Mouse (Mus musculus) kidney, postnatal 0 days (tissue): ENCODE measurements around the gene Npepl1. TPM values are rescaled to one million over a fixed set of nuclear protein-coding genes. Genes with fewer than 3 reads are reported as not detected.

Experiments used
- ATAC-seq: fragments of 200-750 bp; cut with Nextera tagmentation; replicated peaks from 2 replicates; pipeline ENCODE4 v1.8.0; 2017; ENCODE audit warnings: low read depth, moderate number of reproducible peaks, moderate TSS enrichment, moderate library complexity; ENCODE audit not compliant: low FRiP score
- DNase-seq: peaks from one replicate; pipeline ENCODE4 v3.0.0-alpha.2; 2016; ENCODE audit warnings: low spot score
- H3K27ac ChIP-seq: fragments of 300-500 bp; sonication (generic); 2 replicates; pipeline ENCODE4 v1.5.1; 2014; ENCODE audit warnings: mild to moderate bottlenecking
- H3K27me3 ChIP-seq: fragments of 300-500 bp; sonication (generic); 2 replicates; pipeline ENCODE4 v1.6.1; 2014; ENCODE audit warnings: low read length, mixed read lengths; ENCODE audit not compliant: insufficient read depth
- H3K36me3 ChIP-seq: fragments of 300-500 bp; sonication (generic); 2 replicates; pipeline ENCODE4 v1.6.1; 2014; ENCODE audit warnings: low read length, mixed read lengths; ENCODE audit not compliant: insufficient read depth
- H3K4me1 ChIP-seq: fragments of 300-500 bp; sonication (generic); replicated peaks from 2 replicates; pipeline ENCODE4 v1.6.1; 2014; ENCODE audit warnings: antibody characterized with exemption, low read length, mixed read lengths; ENCODE audit not compliant: insufficient read depth
- H3K4me2 ChIP-seq: fragments of 300-500 bp; sonication (generic); 2 replicates; pipeline ENCODE4 v1.6.1; 2014; ENCODE audit warnings: mild to moderate bottlenecking, low read length, moderate library complexity, mixed read lengths
- H3K4me3 ChIP-seq: fragments of 300-500 bp; sonication (generic); replicated peaks from 2 replicates; pipeline ENCODE4 v1.5.1; 2014; ENCODE audit warnings: low read depth, low read length
- H3K9ac ChIP-seq: fragments of 300-500 bp; sonication (generic); 2 replicates; pipeline ENCODE4 v1.6.1; 2014; ENCODE audit warnings: low read depth, low read length
- H3K9me3 ChIP-seq: fragments of 300-500 bp; sonication (generic); replicated peaks from 2 replicates; pipeline ENCODE4 v1.6.1; 2016; ENCODE audit warnings: low read length, inconsistent platforms, mixed read lengths
- CTCF ChIP-seq: IDR thresholded peaks from 2 replicates; pipeline ENCODE4 v1.5.1; 2016; ENCODE audit warnings: antibody characterized with exemption, low read depth, mild to moderate bottlenecking, moderate library complexity
- WGBS: fragments of 180-500 bp; shearing (Covaris S2); extraction: QIAGEN DNeasy Blood & Tissue Kit; methylation state at CpG from one replicate; pipeline ENCODE4 v1.1.7; 2014; 5-methylcytosine and 5-hydroxymethylcytosine counted together
- polyA plus RNA-seq: library from polyadenylated mRNA; unstranded; fragments of >200 nt; fragmentation: Nextera tagmentation; extraction: Ambion mirVana; gene quantifications from 2 replicates; pipeline ENCODE4 v1.2.1, GENCODE M21; 2015

The Npepl1 gene
- polyA plus RNA-seq, 1 experiment from 2014 or later: 50.2 TPM

DNA sequence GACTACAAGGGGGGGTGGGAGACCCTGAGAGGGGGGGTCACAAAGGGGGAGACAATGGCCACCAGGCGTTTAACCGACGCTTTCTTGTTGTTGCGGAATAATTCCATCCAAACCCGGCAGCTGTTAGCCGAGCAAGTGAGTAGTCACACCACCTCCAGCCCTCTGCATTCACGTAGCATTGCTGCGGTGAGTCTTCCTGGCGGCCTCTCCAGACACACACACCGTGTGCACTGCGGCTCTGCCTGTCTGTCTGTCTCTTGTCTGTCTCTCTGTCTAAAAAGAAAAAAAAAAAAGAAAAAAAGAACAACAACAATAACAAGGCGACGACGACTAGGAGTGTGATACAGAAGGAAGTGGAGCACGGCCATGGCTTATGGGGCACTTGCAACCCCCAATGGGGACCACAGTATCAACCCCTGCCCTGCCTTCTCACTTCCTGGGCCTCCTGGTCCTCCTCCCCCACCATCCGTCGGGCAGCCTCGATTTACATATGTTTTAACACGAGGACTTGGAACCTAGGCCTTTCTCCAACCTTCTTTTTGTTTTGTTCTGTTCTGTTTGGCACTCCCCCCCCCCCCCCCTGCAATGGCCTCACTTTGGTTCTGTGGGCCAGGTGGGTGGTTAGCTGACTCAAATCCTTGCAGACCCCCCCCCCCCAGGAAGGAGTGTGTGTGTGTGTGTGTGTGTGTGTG, 33.0 kb upstream of the Npepl1 start:
- peak; percentile 21 for DNase-seq
- no peaks in the 10 kb centered on the region for H3K36me3 ChIP-seq
- peak overlapping the region; percentile 98 for H3K4me2 ChIP-seq
- peak overlapping the region; percentile 82 for H3K9ac ChIP-seq
- no peaks in the 10 kb centered on the region for H3K27me3 ChIP-seq
- no peaks in the 10 kb centered on the region for H3K9me3 ChIP-seq
- H3K27ac ChIP-seq: peak overlapping the region; percentile 95
- WGBS: under 1% methylated on average over 19 of the region's 19 CpGs
- no peak for ATAC-seq
- H3K4me1 ChIP-seq: peaks cover 20% of the 10 kb centered on the region
- peak overlapping the region; percentile 78 for H3K4me3 ChIP-seq
- TF ChIP-seq CTCF: no peak

DNA sequence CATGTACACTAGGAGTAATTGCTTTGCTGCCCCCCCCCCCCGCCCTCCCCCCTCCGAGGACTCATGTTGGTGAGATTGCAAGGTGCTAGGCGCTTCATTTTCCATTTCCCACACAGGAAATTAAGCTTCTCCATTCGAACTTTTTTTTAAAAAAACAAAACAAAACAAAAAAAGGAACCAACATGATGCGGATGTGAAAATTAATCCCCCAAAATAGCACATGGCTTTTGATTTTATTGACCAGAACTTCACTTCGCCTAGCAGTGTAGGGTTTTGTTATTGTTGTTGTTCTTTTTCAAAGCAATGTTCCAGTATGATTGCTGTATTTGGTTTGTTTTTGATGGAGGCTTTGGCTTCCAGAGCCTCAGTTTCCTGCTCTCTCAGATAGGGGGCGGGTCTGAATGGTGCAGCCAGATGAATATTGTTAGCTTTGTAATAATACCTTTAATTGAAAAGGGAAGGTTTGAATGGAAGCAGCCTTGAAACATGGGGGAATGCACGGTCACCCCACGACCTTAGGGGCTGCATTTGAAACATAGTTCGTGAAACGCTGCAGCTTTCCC, 32.3 kb upstream of the Npepl1 start:
- no peak for DNase-seq
- Histone ChIP-seq H3K27me3 (no peaks in the 10 kb centered on the region), H3K4me3 (peak overlapping the region; percentile 78), H3K4me1 (peaks cover 21% of the 10 kb centered on the region), H3K4me2 (peak overlapping the region; percentile 98), H3K9me3 (no peaks in the 10 kb centered on the region), H3K9ac (peak overlapping the region; percentile 82), H3K36me3 (no peaks in the 10 kb centered on the region), H3K27ac (0 out of 2 replicates have a peak overlapping the region, but pooled peaks have one; percentile 95)
- 7% methylated on average over 11 of the region's 11 CpGs for WGBS
- no peak for ATAC-seq
- peak; percentile 24; the same call in 1 of the 2 replicates for TF ChIP-seq CTCF

DNA sequence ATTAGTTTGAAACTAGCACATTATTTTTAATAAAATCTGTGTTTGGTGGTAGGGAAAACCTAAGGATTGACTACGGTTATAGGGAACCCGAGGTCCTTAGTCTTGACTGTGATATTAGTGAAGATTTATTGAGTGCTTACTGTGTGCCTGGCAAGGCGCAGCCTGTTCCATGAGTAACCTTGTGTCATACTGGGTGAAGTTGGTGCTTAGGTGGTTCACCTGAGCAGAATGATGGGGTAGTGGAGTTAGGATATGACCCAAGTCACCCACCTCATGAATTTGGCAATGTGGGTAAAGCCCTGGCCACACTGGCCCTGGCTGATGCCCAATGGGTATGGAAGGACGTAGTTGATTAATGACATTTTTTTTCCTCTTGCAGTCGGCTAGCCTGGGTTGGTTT, 28.3 kb upstream of the Npepl1 start:
- Histone ChIP-seq H3K4me2 (no peak overlapping the region), H3K27me3 (no peaks in the 10 kb centered on the region), H3K36me3 (no peaks in the 10 kb centered on the region), H3K4me1 (peaks cover 17% of the 10 kb centered on the region), H3K4me3 (no peak overlapping the region), H3K9me3 (no peaks in the 10 kb centered on the region), H3K27ac (no peak overlapping the region), H3K9ac (no peak overlapping the region)
- no peak for DNase-seq
- TF ChIP-seq CTCF: no peak
- no peak for ATAC-seq
- 46% methylated on average over 5 of the region's 5 CpGs for WGBS

DNA sequence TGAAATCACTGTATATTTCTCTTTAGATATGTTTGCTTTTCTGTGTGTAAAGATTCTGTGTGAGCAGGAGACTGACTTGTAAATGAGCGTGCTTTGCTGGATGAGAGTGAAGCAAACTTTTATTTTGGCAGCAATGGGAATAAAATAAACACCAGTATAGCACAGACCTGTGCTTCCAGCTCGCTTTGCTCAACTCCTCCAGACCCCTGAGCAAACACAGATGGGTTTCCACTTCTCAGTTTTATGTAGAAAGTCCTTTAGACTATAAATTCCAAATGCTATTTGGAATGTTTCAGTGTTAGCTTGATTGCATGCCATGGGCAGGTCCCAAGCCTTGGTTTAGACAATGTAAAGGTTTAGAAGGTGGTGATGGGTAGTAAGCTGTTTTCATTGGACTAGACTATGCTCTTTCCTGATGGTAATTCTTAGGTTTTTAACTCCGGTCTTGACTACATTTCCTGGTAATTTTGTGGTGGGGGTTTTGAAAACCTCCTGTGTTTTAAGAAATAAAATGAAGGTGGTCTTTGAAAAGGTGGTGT, 27.7 kb upstream of the Npepl1 start:
- WGBS: 54% methylated on average over 3 of the region's 3 CpGs
- H3K4me1 ChIP-seq: peaks cover 11% of the 10 kb centered on the region
- no peak overlapping the region for H3K4me3 ChIP-seq
- H3K36me3 ChIP-seq: no peaks in the 10 kb centered on the region
- DNase-seq (peak; percentile 59), ATAC-seq (no peak)
- no peaks in the 10 kb centered on the region for H3K27me3 ChIP-seq
- no peak overlapping the region for H3K4me2 ChIP-seq
- TF ChIP-seq CTCF: no peak
- H3K27ac ChIP-seq: no peak overlapping the region
- no peaks in the 10 kb centered on the region for H3K9me3 ChIP-seq
- no peak overlapping the region for H3K9ac ChIP-seq

DNA sequence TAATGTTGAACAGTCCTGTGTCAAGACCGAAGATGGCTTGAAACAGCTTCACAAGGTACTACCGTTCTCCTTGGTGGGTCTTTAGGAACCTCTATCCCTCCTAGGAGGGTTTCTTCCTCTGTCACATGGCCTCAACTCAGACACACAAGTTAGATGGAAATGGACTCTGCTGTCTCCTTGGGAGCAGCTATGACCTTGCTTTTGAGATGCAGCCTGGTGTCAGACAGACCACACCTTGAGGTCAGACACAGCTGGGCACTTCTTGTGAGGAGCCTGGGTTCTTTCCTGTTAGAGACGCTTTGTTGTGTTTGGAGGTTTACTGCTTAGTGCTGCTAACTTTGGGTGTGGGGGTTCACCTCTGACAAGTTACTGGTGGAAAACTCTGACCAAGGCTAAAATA, 15.1 kb upstream of the Npepl1 start:
- DNase-seq (no peak), ATAC-seq (no peak)
- Histone ChIP-seq H3K27ac (no peak overlapping the region), H3K27me3 (no peaks in the 10 kb centered on the region), H3K4me2 (no peak overlapping the region), H3K36me3 (peaks cover 25% of the 10 kb centered on the region; the same call in 1 of the 2 replicates), H3K4me1 (no peaks in the 10 kb centered on the region), H3K4me3 (no peak overlapping the region), H3K9ac (no peak overlapping the region), H3K9me3 (no peaks in the 10 kb centered on the region)
- no peak for TF ChIP-seq CTCF
- WGBS: 93% methylated on average over 3 of the region's 3 CpGs

DNA sequence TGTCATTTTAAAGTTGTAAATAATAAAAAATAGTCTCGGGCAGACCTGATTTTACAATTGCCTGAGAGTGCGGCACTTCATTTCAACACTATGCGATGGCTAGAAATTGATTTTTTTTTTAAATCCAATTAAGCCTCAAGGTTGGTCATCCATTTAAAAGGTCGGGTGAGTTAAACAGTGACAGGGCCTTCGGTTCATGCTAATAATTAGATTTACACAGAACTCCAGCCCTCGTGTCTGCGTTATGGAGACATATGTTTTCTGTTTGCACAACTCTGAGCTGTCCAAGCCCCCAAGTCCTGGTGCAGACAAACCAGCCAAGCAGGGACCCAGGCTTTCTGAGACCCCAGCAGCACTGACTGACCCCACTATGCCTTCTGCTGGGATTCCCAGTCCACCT, 7.8 kb upstream of the Npepl1 start:
- 43% methylated on average over 7 of the region's 7 CpGs for WGBS
- TF ChIP-seq CTCF: no peak
- DNase-seq: no peak

More for the DNA sequence above, 7.8 kb upstream of the Npepl1 start:
- Histone ChIP-seq H3K36me3 (no peaks in the 10 kb centered on the region), H3K4me1 (no peaks in the 10 kb centered on the region), H3K9me3 (no peaks in the 10 kb centered on the region), H3K9ac (no peak overlapping the region), H3K4me2 (no peak overlapping the region), H3K4me3 (no peak overlapping the region), H3K27ac (peak overlapping the region; percentile 51; the same call in 1 of the 2 replicates), H3K27me3 (no peaks in the 10 kb centered on the region)
- ATAC-seq: 0 out of 2 replicates have a peak, but pooled peaks have one; percentile 12
